ENCODE assay signal across 2 mouse cellular contexts in the genomic region with DNA sequence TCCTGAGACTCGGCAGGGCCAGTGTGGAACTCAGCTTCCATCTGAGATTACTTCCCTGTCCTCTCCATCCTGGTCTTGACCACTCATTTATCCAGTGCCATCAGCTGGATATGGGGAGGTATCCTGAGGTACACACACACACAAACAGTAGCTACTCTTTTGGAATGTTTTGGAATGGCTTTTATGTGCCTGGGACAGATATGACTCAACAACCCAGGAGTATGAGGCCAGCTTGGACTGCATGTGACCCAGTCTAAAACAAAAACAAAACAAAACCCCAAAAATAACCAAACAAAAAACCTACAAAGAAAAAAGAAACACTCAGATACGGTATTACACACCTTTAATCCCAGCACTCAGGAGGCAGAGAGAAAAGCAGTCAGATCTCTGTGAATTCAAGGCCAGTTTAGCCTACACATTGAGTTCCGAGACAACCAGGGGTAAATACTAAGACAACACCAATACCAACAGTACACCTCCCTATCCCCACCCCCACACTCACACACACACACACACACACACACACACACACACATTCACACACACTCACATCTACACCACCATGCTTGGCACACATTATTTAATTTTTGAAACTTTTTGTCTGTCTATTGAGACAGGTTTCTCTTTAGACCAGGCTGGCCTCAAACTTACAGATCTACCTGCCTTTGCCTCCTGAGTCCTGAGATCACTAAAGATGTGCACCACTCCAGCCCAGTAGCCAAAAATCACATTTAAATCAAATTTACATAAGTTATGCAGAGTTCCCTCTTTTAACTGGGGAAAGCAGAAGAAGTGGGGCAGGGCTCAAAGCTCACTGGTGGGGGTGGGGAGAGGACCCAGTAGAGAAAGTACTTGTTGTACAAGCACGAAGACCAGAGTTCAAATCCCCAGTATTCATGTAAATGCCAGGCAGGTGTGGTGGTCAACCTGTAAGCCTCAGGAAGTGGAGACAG.
A peak's percentile ranks its signal among the peaks of the same experiment; 100 is the strongest.
TF ChIP-seq lines count a peak whose summit lies in the region.

No protein-coding gene starts in this region.

TF ChIP-seq in MEL, 35 proteins besides CTCF, POLR2A, EP300 and RAD21:
- no peak for TF ChIP-seq MAFK (IDR thresholded peaks at IDR 0.05; ENCODE audit: borderline replicate concordance, low read depth, low read length)
- TF ChIP-seq POLR2AphosphoS2 (IDR thresholded peaks at IDR 0.05; ENCODE audit: low read length) = no peak
- TF ChIP-seq RCOR1 (IDR thresholded peaks at IDR 0.05; ENCODE audit: low read depth, low read length) = no peak
- TF ChIP-seq MYC (IDR thresholded peaks at IDR 0.05; ENCODE audit: low read depth, low read length) = no peak
- TF ChIP-seq HCFC1 (IDR thresholded peaks at IDR 0.05; ENCODE audit: low read depth, low read length) = no peak
- no peak for TF ChIP-seq MYB (IDR thresholded peaks at IDR 0.05; ENCODE audit: low read depth, low read length)
- no peak for TF ChIP-seq ZKSCAN1 (IDR thresholded peaks at IDR 0.05; ENCODE audit: low read depth, low read length)
- TF ChIP-seq MEF2A (IDR thresholded peaks at IDR 0.05; ENCODE audit: extremely low read depth, insufficient replicate concordance, low read depth, low read length, poor library complexity, severe bottlenecking) = no peak
- no peak for TF ChIP-seq KAT2A (conservative IDR thresholded peaks at IDR 0.05; ENCODE audit: low read depth, low read length)
- no peak for TF ChIP-seq E2F4 (IDR thresholded peaks at IDR 0.05; ENCODE audit: borderline replicate concordance, low read depth, low read length)
TF ChIP-seq in MEL: peak in this region for 0.

TF ChIP-seq in myocyte, 11 proteins besides CTCF, POLR2A, EP300 and RAD21:
- TF ChIP-seq USF1 (IDR thresholded peaks at IDR 0.05; ENCODE audit: low read depth) (peak; percentile 75), E2F4 (IDR thresholded peaks at IDR 0.05; ENCODE audit: insufficient read depth) (no peak), CEBPB (IDR thresholded peaks at IDR 0.05; ENCODE audit: insufficient read depth, poor library complexity, severe bottlenecking) (0 out of 2 replicates have a peak, but pooled peaks have one; percentile 35)
